Mouse (Mus musculus) layer of hippocampus, adult 9-11 months (tissue): ENCODE data around the gene Fhad1.
"Not testable (repeated sequence)": the region's sequence is repeated elsewhere in the genome, so short reads cannot be mapped to it uniquely, and the experiment has no call there.

Experiments used
- DNase-seq: peaks from one replicate; pipeline ENCODE4 v3.0.0; 2022

The Fhad1 gene

DNA sequence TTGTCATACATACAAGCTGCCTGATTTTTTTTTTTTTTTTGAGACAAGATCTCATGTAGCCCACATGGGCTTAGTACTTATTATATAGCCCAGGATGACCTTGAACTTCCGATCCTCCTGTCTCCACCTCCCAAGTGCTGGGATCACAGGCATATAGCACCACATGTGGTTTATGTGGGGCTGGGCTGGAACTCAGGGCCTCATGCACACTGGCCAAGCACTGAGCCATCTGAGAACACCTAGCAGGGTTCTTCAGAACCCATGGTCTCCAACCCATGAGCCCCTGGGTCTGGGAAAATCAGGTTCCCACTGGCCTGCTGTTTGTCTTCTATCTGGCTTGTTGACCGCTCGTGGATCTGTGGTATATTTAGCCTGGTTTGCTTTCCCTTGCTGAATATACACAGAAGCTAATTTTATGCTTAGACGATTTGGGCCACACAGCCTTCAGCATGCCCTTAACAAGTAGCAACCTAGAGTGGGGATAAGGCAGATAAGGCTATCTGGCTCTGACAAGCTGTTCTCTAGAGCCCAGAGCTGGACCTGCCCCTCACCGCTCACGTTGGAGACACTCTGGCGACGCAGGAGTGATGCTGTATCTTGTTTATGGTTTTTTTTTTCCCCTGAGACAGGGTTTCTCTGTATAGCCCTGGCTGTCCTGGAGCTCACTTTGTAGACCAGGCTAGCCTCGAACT is 24.9 kb upstream of the Fhad1 start:
- no peak for DNase-seq

- DNase-seq: no peak
These were observed 23.0 kb upstream of the Fhad1 start for GRCm38 (mm10) chr4:142037897-142038296.

DNA sequence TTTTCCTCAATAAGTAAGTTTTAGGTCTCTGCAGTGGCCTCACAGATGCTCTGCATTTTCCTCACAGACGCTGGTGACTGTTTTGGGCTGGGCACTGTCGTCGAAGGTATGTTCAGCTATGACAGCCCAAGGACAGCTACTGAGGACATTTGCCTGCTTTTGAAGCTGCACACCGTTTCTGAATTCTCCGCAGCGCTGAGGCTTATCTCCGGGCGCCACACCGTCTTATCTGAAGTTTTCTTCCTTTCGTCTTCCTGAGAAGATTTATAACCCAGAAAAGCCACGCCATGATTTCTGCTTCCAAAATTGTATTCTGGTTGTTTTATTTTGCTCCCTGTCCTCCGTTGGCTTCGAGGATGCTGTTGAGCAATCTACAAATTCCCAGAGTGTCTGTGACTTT is 13.7 kb upstream of the Fhad1 start:
- DNase-seq: no peak

DNA sequence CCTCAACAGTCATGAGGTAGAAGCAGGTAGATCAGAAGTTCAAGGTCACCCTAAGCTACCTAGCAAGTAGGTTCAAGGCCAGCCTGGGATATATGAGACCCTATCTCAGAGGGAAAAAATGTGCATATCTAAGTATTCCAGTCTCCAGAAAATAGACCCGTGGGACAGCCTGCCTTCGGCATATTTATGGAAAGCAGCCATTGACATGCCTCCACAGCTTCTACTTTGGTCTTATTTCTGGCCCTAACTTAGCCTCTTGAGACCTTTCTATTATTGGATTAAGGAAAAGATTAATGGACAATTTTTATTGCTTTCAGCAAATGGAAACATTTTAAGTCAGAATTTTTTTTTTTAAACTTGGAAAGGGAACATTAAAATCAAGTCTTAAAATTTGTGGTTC is 12.1 kb upstream of the Fhad1 start:
- DNase-seq: no peak

GRCm38 (mm10) chr4:142024536-142024935 is 9.7 kb upstream of the Fhad1 start:
- no peak for DNase-seq

DNA sequence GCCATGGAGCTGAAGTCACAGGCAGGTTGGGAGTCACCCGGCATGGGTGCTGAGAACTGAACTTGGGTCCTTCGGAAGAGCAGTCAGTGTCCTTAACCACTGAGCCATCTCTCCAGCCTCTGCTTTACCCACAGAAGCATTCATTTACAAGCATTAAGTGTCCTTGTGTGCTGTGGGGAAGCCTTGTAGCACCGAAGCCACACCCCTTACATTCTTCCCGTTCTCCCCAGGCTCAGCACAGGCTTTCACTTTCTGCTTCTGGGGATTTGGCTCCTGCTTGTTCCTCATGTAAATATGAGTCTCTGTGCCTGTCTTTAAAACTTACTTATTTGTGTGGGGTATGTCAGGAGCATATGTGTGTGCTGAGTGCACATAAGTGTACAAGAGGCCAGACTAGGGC is 8.3 kb upstream of the Fhad1 start:
- DNase-seq: no peak

- peak; percentile 33 for DNase-seq
These were observed 2.8 kb upstream of the Fhad1 start for GRCm38 (mm10) chr4:142017686-142018085.

DNA sequence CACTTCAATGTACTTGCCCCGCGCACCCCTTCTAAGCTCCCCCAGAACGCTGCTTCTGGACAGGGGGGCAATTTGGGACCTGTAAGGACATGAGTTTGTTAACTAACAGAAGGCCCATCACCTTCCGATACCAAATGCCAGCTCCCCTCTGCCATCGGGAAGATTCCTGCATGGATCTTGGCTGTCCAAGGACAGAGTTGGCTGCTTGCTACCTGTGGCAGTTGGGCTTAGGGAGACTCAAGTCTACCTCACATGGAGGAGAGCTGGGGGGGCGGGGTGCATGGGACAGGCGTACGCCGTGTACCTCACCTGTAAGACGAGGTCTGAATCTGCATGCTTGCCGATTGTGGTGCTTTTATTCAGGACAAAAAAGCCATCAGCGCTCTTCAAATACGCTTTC is 3.6 kb downstream of the Fhad1 start:
- no peak for DNase-seq

DNA sequence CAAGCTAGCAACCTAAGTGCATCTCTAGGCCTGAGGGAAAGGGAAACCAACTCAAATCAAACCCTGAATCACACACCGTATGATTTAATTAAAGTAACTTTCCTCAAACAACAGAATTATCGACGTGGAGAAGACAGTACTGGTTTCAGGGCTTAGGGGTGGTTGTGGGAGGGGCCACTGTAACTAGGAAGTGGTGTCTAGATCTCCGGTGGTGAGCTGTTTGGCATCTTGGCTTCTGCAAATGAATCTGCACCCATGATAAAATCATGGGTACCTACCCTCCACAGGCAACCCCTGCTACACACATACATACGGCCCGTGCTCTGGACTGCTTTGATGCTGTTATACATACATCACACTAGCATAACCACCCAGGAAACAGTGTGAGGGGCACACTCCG is 4.4 kb downstream of the Fhad1 start:
- DNase-seq: no peak

DNA sequence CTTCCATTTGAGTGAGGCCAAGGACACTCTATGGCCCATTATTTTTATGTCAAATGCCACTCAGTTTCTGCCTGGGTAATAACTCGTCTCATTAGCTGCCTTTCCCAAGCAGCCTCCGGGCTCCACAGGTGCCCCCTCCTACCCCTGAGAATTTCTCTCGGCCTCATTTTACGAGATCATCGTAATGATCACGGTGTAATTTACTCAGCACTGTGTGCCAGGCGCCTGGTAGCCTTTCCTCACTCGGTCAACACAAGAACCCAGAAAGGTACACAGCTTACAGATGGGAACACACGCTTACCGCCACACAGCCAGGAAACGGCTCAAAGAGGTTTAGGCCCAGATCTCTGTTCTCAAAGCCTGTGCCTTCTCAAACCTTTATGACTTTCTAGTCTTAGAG is 6.7 kb downstream of the Fhad1 start:
- no peak for DNase-seq

GRCm38 (mm10) chr4:142000581-142000980 is 14.3 kb downstream of the Fhad1 start:
- no peak for DNase-seq

DNA sequence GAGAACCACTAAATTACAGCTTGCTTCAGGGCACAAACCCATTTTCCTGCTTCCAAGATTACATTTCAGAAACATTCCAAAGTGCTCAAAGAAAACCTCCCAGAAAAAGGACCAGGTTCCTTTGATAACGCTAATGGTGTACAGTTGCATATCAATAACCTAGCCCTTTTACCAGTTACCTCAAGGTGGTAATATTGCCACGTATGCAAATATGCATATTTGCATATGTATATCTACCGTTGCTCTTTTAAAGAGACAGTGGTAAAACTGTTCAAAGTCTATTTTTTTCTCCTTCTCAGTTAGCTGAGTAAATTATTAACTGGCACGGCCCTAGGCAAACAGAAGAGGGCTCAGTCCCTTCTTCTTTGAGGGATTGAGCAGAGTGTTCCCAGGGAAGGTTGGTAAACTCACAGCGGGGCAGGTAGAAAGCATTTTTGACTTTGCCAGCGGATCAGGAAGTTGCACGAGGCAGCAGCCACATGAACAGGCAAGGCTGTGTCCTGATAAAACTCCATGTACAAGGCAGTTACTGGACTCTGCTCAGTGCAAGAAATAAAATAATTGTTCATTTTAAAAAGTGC is 15.3 kb downstream of the Fhad1 start:
- DNase-seq: no peak

- no peak for DNase-seq
These were observed 16.5 kb downstream of the Fhad1 start for GRCm38 (mm10) chr4:141998282-141998821.

DNA sequence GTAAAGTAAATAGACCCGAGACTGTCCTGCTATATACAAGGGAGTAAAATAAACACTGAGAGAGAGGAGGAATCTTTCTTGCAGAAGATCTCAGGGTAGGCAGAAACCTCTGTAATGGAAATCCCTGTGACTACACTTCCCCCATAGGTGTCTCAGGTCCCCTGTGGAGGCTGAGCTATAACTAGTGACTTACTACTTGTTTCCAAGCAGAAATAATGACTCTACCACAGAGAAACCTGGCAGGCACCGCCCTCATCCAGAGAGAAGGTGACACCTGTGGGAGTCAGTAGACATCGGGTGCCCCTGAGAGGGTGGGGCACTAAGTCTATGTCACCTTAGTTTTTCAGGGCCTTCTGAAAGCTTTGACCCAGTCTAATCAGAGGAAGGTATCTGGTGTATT is 18.0 kb downstream of the Fhad1 start:
- no peak for DNase-seq

DNA sequence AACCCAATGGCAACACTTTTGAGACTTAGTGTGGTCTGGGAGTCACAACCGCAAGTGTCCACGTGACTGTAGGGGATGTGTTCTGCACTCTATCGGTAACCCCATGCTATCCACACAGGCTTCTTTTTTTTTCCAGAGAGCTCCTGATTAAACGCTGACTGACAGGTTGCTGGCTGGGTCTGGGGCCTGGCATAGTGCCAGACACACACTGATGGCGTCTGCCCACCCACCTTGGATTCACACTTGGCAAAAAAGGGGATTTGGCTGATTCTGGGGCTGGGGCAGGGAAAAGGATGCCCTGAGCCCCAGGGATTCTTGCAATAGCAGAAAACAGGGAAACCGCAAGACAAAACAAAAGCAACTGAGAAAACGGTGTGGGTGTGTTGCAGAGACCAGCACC is 18.8 kb downstream of the Fhad1 start:
- DNase-seq: no peak

- DNase-seq: not testable (repeated sequence)
These were observed 20.8 kb downstream of the Fhad1 start for GRCm38 (mm10) chr4:141994062-141994471.

DNA sequence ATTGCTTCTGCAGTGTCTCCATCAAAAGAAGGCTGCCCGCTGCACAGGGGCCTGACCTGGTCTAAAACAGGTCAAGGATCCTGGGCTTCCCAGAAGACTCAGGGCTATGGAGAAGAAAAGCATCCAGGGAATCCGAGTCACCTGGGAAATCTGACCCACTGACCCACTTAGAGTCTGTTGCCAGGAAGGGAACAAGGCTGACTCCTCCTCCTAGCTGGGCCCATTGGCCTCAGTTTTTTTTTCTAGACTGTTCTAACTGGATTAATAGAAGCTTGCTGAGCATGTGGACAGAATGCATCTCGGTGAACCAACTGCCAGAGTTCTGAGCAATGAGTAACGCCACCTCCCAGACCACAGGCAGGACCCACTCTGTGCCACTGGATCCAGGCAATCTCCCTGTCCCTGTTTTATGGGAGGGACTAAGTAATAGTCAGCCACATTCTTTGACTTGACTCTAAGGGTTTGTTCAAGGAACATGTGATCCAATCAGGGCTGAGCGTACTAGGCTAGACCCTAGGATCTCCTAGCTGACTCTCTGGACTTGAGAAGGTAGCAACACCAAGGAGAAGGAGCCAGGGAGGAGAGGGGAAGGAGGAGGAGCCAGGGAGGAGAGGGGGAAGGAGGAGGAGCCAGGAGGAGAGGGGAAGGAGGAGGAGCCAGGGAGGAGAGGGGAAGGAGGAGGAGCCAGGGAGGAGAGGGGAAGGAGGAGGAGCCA is 21.4 kb downstream of the Fhad1 start:
- DNase-seq: no peak

- no peak for DNase-seq
These were observed 22.2 kb downstream of the Fhad1 start for GRCm38 (mm10) chr4:141992530-141993204.

- no peak for DNase-seq
These were observed 26.7 kb downstream of the Fhad1 start for GRCm38 (mm10) chr4:141988178-141988577.

DNA sequence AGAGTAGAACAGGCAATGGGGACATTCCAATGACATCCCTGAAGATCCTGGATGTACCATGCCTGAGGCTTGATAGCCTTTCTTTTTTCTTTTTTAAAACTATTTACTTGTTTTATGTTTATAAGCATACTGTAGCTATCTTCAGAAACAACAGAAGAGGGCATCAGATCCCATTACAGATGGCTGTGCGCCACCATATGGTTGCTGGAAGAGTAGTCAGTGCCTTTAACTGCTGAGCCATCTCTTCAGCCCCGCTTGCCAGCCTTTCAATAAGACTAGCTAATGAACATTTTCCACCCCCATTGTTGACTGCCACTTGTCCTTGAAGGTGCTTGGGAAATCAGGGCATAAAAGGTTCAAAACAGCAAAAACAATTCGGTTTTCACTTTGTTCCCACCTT is 31.2 kb downstream of the Fhad1 start:
- DNase-seq: peak; percentile 62

DNA sequence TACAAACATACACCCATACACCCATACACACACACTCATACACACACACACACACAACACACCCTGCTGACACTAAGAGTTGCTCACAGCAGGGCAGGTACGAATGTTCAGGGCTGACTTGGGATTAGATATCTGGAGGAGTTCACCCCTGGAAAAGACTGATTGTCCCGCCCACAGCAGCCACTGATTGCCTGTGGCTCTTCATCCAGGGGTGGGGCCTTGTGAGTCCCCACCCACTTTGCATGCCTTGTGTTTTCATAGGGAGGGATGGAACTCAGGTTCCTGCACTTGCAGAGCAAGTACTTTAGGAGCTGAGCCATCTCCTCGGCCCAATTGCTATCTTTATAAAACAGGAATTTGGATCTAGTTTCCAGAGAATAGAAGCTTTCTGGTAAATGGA is 33.4 kb downstream of the Fhad1 start:
- DNase-seq: no peak

- no peak for DNase-seq
These were observed 36.3 kb downstream of the Fhad1 start for GRCm38 (mm10) chr4:141978582-141978981.

DNA sequence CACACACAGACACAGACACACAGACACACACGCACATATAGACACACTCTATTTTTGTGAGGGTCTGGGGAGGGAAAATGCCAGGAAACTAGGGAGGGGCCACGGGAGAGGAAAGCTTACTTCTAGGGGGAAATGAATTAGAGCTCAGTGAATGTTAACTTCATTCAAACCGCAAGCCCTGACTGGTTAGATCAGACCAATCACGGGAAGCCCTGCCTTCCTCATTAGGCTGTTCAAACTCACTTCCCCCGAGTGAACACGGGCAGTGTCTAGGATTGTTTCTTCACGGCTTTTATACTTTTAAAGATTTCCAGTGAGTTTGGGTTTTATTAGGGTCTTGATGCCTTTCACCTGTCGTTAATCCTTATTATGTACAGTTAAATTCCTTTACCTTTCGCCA is 37.5 kb downstream of the Fhad1 start:
- no peak for DNase-seq

- DNase-seq: peak; percentile 38
These were observed 38.7 kb downstream of the Fhad1 start for GRCm38 (mm10) chr4:141976163-141976562.
